Mouse (Mus musculus) thymus, postnatal 36 days (tissue): ENCODE measurements around the gene Elf1.
"Not testable (repeated sequence)": the region's sequence is repeated elsewhere in the genome, so short reads cannot be mapped to it uniquely, and the experiment has no call there.

Experiments used
- DNase-seq, 2 experiments: peaks; one replicate each; pipeline ENCODE4 v3.0.0; 2022; ENCODE audit warnings: mixed read lengths in 2 of 2

Elf1 gene

DNA sequence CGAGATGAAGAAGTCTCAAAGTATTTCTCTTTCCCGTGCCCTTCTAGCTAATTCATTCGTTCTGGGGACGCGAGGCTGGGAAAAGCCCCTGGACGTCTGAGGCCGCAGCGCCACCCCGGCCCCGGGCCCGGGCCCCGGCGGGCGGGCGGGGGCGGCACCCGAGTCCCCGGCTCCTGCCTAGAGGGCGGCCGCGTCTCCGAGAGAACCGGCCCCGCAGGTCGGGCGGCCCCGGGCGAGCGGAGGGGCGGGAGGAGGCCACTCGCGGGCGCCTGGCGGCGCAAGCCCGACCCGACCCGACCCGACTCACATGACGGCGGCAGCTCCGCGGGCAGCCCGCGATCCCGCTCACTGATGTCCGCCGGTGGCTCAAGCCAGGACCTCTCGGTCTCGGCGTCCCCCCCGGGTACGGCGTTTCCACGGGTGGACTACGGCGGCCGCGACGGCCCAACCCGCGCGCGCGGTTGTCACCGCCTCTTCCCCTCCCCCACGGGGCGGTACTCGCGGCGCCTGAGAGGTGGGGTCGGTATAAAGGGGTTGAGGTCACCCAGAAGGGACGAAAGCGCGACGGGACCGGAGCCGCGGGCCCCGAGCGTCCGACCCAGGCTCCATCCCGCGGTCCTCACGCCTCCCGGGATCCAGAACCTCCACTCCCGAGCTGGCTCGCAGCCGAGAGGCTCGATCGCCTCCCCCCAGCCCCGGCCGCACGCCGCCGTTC is at the start of gene Elf1:
Gene Elf1, plus strand, starts transcription at position 571 of the 715 bp plus-strand sequence.
- peak; percentile 95 to 96 for DNase-seq

DNA sequence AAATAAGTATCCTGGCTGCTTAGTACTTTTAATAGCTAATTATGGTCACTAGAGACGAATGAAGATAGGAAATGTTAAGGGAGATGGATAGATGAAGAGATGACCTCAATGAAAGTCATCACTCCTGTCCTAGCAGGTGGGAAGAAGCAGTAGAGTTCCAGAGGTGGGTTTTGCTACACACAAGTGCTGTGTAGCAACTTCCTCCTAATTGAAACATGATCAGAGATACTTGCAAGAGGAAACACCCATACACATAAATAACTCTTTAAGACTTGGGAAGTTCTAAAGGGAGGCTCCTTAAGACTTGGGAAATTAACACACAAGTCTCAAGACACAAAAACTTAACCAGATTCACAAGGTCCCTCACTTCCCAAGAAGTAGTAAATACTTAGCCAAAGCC is 46.9 kb upstream of the Elf1 start:
- no peak for DNase-seq

GRCm38 (mm10) chr14:79440655-79441054 is 40.3 kb upstream of the Elf1 start:
- no peak for DNase-seq

- no peak for DNase-seq
Observed at GRCm38 (mm10) chr14:79441441-79441840, 39.6 kb upstream of the Elf1 start.

GRCm38 (mm10) chr14:79444601-79445000 is 36.4 kb upstream of the Elf1 start:
- DNase-seq, result no peak

DNA sequence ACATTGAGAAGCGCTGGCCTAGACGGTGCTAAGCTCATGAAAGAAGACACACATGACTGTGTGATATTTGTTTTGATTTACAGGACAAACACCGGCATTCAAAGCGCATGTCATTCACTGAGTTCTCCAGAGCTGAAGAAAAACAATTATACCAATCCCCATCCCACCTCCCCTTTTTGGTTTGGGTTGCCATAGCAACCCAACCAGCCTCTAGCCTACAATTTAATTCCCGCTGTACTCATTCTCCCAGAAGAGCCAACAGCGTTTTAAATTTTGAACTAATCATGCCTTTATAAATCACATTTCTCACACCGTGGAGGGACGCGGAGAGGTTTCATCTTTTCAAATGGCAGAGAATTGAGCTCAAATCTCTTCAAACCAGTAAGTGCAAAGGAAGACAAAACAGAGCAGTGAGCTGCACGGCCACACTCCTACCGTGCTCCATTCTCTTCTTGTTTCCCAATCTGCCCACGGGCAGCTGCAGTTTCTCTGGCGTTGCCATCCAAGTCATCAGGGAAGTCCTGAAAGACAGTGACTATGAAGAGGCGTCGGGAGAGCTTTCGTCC is 35.9 kb upstream of the Elf1 start:
- no peak for DNase-seq

DNA sequence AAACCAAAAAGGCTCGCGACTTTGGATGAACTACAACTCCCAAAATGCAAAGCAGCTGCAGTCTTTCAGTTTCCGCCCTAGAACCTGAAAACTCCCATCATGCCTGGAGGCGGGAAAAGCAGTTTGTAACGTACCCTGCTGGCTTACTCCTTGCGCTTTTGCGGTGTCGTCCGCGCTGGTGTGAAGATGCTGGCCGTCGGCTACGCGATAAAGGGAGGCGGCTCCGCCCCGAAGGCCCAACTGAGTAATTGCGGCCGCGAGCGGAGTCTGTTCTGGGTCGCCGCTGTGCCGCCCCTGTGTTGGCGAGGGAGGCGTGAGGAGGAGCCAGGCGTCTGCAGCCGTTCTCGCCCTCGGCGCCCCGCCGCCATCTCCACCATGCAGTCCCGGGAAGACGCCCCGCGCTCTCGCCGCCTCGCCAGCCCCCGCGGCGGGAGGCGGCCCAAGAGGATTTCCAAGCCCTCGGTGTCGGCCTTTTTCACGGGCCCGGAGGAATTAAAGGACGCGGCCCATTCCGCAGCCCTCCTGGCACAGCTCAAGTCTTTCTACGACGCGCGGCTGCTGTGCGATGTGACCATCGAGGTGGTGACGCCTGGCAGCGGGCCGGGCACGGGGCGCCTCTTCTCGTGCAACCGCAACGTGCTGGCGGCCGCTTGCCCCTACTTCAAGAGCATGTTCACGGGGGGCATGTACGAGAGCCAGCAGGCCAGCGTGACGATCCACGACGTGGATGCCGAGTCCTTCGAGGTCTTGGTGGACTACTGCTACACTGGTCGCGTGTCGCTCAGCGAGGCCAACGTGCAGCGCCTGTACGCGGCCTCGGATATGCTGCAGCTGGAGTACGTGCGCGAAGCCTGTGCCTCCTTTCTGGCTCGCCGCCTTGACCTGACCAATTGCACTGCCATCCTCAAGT is 29.1 kb upstream of the Elf1 start, which contains the start of gene Kbtbd6:
Gene Kbtbd6, plus strand, starts transcription at position 155 of the 910 bp plus-strand sequence.
- DNase-seq, result peak; percentile 68 to 74

- not testable (repeated sequence) for DNase-seq
Observed at GRCm38 (mm10) chr14:79452591-79452934, 28.4 kb upstream of the Elf1 start.

DNA sequence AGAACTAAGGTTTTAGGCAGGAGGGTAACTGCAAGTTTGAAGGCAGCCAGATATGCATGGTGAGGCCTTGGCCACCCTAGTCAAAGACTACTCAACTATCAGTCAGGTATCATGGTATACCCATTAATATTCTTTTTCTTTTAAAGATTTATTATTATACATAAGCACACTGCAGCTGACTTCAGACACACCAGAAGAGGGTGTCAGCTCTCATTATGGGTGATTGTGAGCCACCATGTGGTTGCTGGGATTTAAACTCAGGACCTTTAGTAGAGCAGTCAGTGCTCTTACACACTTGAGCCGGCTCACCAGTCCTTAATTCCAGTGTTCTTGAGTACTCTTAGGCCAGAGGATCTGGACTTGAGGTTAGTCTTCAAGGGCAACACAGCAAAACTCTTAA is 20.6 kb upstream of the Elf1 start:
- no peak for DNase-seq

DNA sequence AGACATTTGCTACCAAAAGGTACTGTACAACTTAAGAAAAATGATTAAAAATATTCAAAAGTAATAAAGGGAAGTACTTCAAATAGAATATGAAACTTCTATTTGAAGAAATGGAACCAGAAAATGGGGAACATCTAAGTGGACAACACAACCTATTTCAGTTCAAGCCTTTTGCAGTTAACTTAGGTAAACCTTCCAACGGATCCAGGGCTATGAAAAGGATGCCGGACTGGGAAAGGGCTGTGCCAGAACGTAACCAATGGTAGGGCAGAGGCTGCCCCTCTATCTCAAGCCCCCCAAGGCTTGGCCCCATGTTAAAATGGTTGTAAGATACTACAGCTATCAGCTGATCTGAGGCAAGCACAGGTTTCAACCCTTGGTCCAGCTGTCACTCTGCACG is 20.0 kb upstream of the Elf1 start:
- DNase-seq, result no peak

DNA sequence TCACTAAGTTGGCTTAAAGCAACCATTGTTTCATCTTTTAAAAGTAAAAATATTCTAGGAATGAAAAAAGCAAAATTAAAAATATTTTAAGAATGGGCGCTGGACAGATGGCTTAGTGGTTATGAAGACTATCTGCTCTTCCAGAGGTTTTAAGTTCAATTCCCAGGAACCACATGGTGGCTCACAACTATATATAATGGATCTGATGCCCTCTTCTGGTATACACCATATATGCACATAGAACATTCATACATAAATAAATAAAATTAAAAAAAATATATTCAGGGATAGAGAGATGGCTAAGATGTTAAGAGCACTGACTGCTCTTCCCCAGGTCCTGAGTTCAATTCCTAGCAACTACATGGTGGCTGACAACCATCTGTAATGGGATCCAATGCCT is 15.4 kb upstream of the Elf1 start:
- no peak for DNase-seq

DNA sequence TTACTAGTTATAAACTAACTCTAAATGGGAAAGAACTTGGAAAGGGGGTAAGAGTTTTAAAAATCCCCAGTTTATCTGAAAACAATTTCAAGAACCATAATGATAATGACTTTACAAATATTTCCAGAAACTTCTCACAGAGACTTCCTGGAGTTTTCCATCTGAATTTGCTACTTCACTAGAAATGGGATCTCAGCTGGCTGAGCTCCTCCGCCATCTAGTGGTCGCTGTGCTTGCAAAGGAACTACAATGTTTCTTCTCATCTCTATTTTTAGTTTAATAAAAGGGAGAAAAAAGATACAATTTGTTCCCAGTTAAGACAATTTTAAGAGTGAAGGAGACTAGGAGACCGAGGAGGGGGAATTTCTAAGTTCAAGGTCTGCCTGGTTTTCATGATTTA is 13.4 kb upstream of the Elf1 start:
- DNase-seq, result peak; percentile 33 to 43

DNA sequence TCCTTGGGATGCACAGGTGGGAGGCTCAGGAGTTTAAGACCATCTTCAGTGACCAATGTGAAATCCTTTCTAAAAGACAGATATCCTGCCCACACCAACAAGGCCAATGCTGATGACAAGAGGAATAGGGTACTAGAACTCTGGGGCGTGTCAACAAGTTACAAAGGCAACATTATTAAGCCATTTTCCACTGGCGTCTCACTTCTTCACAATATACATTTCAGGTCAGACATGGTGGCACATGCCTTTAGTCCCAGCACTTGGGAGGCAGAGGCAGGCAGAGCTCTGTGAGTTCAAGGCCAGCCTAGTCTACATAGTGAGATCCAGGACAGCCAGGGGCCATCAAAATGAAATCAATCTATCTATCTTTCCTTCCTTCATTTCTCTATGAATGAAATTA is 7.6 kb upstream of the Elf1 start:
- DNase-seq, result no peak

- DNase-seq, result peak; percentile 93
Observed at GRCm38 (mm10) chr14:79481339-79482151, 551 bp downstream of the Elf1 start, which contains the start of gene Wbp4. Gene Wbp4, minus strand, starts transcription at chr14:79481520.

DNA sequence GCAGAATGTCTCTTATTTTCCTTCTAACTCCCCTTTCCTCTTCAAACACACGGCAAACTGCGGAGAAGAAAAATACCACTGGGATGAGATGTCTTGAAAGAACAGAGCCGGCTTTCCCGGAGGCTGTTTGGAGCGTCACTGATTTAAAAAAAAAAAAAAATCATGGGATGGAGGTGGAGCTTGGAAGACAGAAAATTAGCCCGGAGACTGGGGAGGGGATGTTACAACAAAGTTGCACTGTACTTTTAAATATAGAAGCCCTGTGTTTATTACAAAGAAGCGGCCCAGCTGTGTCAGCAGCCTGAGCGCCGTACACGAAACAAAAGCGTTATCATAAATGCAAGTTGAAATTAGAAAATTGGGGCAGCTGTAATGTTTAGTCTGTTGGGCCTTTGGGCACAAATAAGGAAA is 1.3 kb downstream of the Elf1 start:
- DNase-seq, result peak; percentile 17 to 28

DNA sequence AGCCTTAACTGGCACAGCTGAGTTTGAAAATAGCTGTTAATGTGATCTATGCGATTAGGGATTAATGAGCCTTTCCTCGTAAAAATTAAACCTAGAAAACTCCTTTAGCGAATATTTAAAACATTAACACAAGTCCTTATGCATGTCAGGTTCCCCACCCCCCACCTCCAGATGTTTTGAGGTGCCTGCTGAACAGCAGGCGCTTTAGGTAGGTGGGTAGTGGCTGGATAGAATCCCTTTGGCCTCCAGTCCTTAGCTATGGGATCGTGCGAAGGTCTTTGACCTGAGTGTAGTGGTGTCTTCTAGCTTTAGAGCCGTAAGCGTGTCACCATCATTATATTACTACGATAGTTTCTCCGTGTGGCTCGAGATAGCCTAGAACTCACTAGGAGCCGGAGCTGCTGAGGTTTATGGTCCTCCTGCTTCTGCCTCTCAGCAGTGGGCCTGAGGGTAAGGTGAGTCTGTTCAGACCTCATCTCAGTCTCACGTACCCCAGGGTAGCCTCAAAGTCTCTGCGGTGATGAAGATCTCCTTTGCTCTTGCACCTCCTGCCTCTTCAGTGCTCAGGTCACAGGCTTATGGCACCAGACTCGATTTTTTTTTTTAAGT is 1.9 kb downstream of the Elf1 start:
- peak; percentile 20 to 26 for DNase-seq

GRCm38 (mm10) chr14:79483611-79484120 is 2.7 kb downstream of the Elf1 start:
- peak in 1 of 2 experiments; percentile 33 for DNase-seq

DNA sequence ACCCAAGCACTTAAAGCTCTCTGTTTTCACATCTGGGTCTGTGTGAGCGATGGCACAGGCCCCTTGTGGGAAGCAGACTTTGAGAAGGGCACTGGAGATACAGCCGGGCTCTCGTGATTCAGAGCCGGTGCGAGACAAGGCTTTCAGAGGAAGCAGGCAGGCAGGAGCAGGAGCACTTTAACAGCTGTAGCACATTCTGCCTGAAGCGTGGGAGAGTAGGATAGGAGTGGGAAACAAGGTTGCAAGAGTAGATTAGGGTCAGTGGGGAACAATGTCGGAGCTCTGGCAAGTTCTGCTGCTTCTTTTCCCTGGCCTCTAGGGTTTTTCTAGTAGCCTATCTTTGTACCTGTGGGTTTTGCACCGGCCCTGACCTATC is 5.6 kb downstream of the Elf1 start:
- DNase-seq, result no peak

GRCm38 (mm10) chr14:79486993-79487731 is 6.2 kb downstream of the Elf1 start:
- DNase-seq, result peak; percentile 37 to 40

DNA sequence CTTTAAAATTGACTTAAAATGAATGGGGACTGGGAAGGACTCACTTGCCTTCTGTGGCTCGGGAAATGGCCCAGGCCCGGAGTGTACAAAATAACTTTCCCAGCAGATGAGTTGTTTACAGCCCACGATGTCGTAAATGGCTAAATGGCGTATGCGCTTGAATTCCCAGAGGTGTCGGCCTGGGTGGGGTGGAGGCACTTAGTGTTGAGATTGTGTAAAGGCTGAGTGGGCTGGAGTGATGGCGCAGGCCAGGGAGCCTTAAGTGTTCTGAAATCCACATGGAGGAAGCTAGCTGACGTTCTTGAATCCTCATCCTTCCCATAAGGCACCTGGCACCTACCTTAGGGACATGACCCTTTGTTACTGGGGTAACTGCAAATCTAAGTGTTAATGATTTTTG is 7.5 kb downstream of the Elf1 start:
- DNase-seq, result no peak

- no peak for DNase-seq
Observed at GRCm38 (mm10) chr14:79489150-79489549, 8.2 kb downstream of the Elf1 start.
